Mouse (Mus musculus): ENCODE measurements around the gene Srl.
"Not testable (repeated sequence)": the region's sequence is repeated elsewhere in the genome, so short reads cannot be mapped to it uniquely, and the experiment has no call there.

Gene Srl

GRCm38 (mm10) chr16:4552829-4553550 is 11.4 kb upstream of the Srl start:
- DNase-seq, result no peak

DNA sequence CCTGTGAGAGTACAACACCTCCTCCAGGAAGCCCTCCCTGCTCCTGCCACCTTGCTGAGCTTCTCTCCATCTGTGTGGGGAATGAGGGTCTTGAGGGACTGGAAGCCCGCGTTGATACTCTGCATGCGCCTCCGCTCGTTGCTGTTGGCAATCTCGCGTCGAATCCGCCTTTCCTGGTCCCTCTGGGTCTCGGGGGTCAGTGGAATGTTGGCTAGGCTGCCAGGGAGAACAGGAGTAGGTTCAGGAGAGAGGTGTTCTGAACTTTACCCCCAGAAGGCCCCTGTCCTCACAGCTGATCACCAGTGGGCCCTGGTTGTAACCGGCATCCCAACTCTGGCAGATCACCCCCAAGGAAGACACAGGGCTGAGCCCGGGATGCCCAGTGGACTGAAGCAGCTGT is 10.3 kb upstream of the Srl start:
- DNase-seq, result no peak

- peak; percentile 47 for DNase-seq
Observed at GRCm38 (mm10) chr16:4551056-4551455, 9.4 kb upstream of the Srl start.

DNA sequence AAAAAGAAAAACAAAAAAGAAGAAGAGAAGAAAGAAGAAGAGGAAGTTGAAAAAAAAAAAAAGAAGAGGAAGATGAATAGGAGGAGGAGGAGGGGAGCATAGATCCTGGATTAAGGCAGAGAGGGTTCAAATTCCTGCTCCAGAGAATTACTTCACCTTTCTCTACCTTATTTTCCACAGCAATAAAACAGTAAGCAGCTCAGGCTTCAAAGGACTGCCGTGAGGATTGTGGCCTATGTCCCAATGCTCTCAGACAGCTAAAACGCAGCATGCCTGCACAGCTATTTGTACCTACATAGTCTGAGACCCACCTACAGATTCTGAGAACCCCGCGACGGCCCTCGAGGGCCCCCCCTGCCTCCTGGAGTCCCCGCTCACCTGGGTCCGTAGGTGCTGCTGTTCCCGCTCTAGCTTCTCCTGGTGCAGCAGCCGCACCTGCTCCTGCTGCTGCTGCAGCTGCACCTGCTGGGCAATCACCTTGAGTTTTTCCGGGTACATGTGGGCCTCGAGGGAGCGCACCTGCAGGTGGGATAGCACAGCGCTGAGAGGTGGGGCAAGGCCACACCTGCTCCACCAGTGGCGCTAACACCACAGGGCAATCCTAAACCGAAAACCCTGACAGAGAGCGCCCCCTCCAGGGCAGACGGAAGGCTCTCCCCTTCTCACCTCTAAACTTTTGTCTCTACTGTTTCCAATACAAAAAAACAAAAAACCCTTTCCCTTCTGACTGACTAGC is 7.5 kb upstream of the Srl start:
- no peak for DNase-seq

DNA sequence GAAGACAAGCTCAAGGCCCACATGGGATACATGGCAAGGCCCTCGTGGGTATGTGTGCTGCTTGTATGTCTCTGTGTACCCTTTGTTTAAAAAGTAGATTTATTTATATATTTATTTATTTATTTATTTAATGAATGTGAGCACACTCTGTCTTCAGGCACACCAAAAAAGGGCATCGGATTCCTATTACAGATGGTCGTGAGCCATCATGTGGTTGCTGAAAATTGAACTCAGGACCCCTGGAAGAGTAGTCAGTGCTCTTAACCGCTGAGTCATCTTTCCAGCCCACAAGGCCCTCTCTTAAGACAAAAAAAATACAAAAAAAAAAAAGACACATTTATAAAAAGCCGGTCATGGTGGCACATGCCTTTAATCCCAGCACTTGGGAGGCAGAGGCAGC is 6.0 kb upstream of the Srl start:
- DNase-seq, result no peak

GRCm38 (mm10) chr16:4546838-4547237 is 5.2 kb upstream of the Srl start:
- no peak for DNase-seq

DNA sequence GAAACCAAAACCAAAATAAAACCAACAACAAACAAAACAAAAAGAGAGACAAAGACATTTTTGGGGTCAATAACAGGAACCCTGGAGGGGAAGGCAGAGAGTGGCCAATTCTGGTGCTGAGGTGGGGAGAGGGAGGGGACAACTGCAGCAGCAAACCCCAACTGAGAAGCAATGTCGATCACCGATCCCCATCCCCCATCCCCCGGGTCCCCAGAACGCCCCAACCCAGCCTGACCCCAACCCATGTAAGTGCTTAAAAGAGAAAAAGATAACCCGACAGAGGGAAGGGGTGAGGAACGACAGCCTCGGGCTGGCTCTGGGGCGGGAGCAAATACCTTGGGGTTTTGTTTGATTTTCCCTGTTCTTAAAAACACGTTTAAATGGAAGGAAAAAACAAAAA is 3.2 kb upstream of the Srl start:
- DNase-seq, result no peak

DNA sequence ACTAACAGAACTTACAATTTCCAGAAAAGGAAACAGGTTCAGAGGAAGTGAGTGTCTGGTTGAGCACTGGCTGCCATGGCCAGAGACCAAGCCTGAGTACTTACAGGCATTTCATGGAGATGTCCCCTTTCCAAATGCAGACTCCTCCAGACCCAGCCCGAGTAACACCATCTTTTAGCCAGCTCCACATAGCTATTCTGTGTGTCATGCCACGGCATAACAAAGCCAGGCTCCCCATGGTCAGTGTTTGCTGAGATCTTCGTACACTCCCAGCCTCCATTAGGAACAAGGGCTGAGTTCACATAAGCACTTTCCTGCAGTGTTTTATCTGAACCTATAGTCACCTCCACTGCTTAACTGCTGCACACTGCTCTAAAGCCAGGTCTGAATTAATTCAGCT is 1.6 kb upstream of the Srl start:
- no peak for DNase-seq

GRCm38 (mm10) chr16:4542236-4542774 is 689 bp upstream of the Srl start:
- no peak for DNase-seq

- no peak for DNase-seq
Observed at GRCm38 (mm10) chr16:4541033-4541432, 583 bp downstream of the Srl start.

- DNase-seq, result no peak
Observed at GRCm38 (mm10) chr16:4540064-4540775, 1.4 kb downstream of the Srl start.

DNA sequence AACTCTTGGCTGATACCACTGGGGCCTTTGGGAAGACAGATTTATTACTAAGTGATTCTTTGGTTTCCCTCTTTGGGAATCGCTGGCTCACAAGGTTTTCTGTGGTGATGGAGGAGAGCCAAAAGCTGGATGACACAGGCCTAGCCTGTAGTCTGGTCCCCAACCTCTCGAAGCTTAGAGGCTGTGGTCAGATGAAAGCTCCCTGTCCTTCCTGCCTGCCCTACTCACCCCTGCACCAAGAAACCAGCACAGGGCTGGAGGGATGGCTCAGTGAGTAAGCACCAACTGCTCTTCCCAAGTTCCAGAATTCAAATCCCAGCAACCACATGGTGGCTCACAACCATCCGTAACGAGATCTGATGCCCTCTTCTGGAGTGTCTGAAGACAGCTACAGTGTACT is 2.1 kb downstream of the Srl start:
- DNase-seq, result no peak

GRCm38 (mm10) chr16:4537616-4538358 is 3.8 kb downstream of the Srl start:
- DNase-seq, result no peak

- DNase-seq, result not testable (repeated sequence)
Observed at GRCm38 (mm10) chr16:4527373-4527772, 14.2 kb downstream of the Srl start.

- DNase-seq, result no peak
Observed at GRCm38 (mm10) chr16:4523313-4524004, 18.2 kb downstream of the Srl start.

DNA sequence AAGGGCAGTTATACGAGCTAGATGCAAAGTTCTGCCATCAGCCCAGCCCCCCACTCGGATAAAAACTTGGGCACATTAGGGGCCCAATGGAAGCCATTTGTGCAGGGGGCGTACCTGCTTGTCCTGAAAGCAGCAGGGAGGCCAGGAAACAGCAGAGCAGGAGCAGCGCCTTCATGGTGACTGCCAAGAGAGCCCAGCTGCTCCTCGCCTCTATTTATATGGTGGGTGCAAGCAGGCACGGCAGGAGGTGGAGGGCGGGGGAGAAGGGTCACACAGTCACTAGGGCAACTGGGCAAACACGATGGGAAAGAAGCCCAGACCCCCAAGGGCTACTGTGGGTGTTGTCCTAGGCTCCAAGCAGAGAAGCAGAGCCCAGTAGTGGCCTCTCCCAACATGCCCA is 18.7 kb downstream of the Srl start:
- no peak for DNase-seq

GRCm38 (mm10) chr16:4521735-4522530 is 19.7 kb downstream of the Srl start:
- no peak for DNase-seq

GRCm38 (mm10) chr16:4521074-4521667 is 20.4 kb downstream of the Srl start:
- no peak for DNase-seq

DNA sequence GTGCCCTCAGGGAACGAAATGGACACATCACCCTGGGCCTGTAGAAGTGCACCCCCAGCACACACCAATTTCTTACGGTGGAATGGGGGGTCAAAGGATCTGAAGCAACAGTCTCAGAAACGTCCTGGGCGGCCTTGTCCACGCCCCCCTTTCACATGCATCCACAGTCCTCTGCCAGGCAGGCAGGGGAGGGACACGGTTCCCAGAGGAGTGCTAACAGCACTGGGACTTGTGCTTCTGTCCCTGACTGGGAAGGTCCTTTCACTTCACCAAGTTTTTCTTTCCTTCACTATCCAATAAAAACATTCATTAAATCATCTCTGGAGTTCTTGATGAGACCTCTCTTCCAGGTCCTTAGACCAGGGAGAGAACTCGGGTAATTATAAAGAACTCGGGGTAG is 20.9 kb downstream of the Srl start:
- DNase-seq, result no peak

DNA sequence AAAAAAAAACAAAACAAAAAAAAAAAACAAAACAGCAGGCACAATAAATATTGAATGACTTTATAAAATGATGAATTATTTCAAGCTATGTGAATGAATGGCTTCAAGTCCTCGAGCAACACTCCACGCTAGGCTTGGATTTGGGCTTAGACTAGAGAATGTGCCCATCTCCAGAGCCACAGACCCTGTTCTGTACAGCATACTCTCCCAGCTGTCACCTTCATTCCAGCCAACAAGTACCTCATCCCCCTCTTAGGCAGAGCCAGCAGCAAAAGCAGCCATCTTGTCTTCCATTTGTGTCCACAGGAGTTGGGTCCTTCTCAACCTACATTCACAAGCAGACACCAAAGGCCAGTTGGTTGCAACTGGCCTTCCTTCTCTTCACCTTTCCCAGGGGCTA is 21.8 kb downstream of the Srl start:
- no peak for DNase-seq

GRCm38 (mm10) chr16:4519157-4519556 is 22.5 kb downstream of the Srl start:
- no peak for DNase-seq
